Mouse (Mus musculus) myocyte (in vitro differentiated cells): ENCODE results near the gene Agr3. TPM values are rescaled to one million over a fixed set of nuclear protein-coding genes. Genes with fewer than 3 reads are reported as not detected.

Experiments used
- H3K27me3 ChIP-seq: one replicate; pipeline ENCODE4 v1.6.1; 2011; ENCODE audit not compliant: control insufficient read depth, insufficient read depth, insufficient read length
- H3K36me3 ChIP-seq: one replicate; pipeline ENCODE4 v1.6.1; 2011; ENCODE audit not compliant: control insufficient read depth, insufficient read depth
- H3K4me2 ChIP-seq: one replicate; pipeline ENCODE4 v1.6.1; 2011; ENCODE audit warnings: low read depth, control low read depth
- H3K4me3 ChIP-seq: one replicate; pipeline ENCODE4 v1.5.1; 2011; ENCODE audit warnings: mild to moderate bottlenecking, control low read depth, moderate library complexity
- H3K79me2 ChIP-seq: one replicate; pipeline ENCODE4 v1.6.1; 2011; ENCODE audit not compliant: control insufficient read depth, insufficient read depth
- H3ac ChIP-seq: one replicate; pipeline ENCODE4 v1.6.1; 2011; ENCODE audit not compliant: control insufficient read depth, insufficient read length
- CEBPB ChIP-seq: IDR thresholded peaks from 2 replicates; pipeline ENCODE4 v1.6.1; 2011; ENCODE audit warnings: mild to moderate bottlenecking, moderate library complexity; ENCODE audit not compliant: poor library complexity, insufficient read depth, severe bottlenecking
- E2F4 ChIP-seq: IDR thresholded peaks from one replicate; pipeline ENCODE4 v1.6.1; 2011; ENCODE audit warnings: mild to moderate bottlenecking, control low read depth, moderate library complexity; ENCODE audit not compliant: insufficient read depth
- MAX ChIP-seq: IDR thresholded peaks from one replicate; pipeline ENCODE4 v1.6.1; 2011; ENCODE audit warnings: low read depth, mild to moderate bottlenecking, control low read depth
- MYOD1 ChIP-seq, 3 experiments: IDR thresholded peaks; one replicate each; pipeline ENCODE4 v1.6.1; 2011; ENCODE audit warnings: control low read depth in 2 of 3, low read depth in 2 of 3, mild to moderate bottlenecking in 2 of 3, moderate library complexity in 1 of 3; ENCODE audit not compliant: insufficient read length in 2 of 3, control insufficient read depth in 1 of 3
- MYOG ChIP-seq, 3 experiments: IDR thresholded peaks; one replicate each; pipeline ENCODE4 v1.6.1; 2011; ENCODE audit warnings: control low read depth in 2 of 3, low read depth in 2 of 3, mild to moderate bottlenecking in 2 of 3; ENCODE audit not compliant: insufficient read length in 2 of 3, control insufficient read depth in 1 of 3, insufficient read depth in 1 of 3
- POLR2A ChIP-seq: IDR thresholded peaks from one replicate; pipeline ENCODE4 v1.6.1; 2011; ENCODE audit warnings: low read depth, mild to moderate bottlenecking, control low read depth, moderate library complexity; ENCODE audit not compliant: insufficient read length
- POLR2AphosphoS2 ChIP-seq: IDR thresholded peaks from one replicate; pipeline ENCODE4 v1.6.1; 2011; ENCODE audit warnings: low read depth, control low read depth; ENCODE audit not compliant: insufficient read length
- REST ChIP-seq: IDR thresholded peaks from one replicate; pipeline ENCODE4 v1.6.1; 2011; ENCODE audit warnings: mild to moderate bottlenecking, control low read depth, moderate library complexity; ENCODE audit not compliant: insufficient read depth, insufficient read length
- SRF ChIP-seq: IDR thresholded peaks from one replicate; pipeline ENCODE4 v1.6.1; 2011; ENCODE audit warnings: low read depth; ENCODE audit not compliant: control insufficient read depth, insufficient read length
- TCF12 ChIP-seq: IDR thresholded peaks from one replicate; pipeline ENCODE4 v1.6.1; 2011; ENCODE audit warnings: mild to moderate bottlenecking, control low read depth; ENCODE audit not compliant: poor library complexity, insufficient read depth, severe bottlenecking
- TCF3 ChIP-seq: IDR thresholded peaks from one replicate; pipeline ENCODE4 v1.6.1; 2011; ENCODE audit warnings: low read depth, control low read depth; ENCODE audit not compliant: insufficient read length
- USF1 ChIP-seq: IDR thresholded peaks from one replicate; pipeline ENCODE4 v1.6.1; 2011; ENCODE audit warnings: low read depth, mild to moderate bottlenecking, control low read depth, moderate library complexity
- polyA plus RNA-seq: library from polyadenylated mRNA; unstranded; fragments of >200 nt; fragmentation: generic; extraction: Trizol; gene quantifications from one replicate; pipeline ENCODE4 v1.2.1, GENCODE M21; 2012; ENCODE audit warnings: missing spikeins

Gene Agr3
- polyA plus RNA-seq, 1 experiment, result not detected

GRCm38 (mm10) chr12:35894304-35894900 is 31.0 kb upstream of the Agr3 start:
- no peaks in the 10 kb centered on the region for H3K27me3 ChIP-seq
- H3K4me3 ChIP-seq, result no peak overlapping the region
- no peak overlapping the region for H3ac ChIP-seq
- no peak for TF ChIP-seq TCF12
- TF ChIP-seq E2F4, result no peak
- TF ChIP-seq MYOG (IDR thresholded peaks at IDR 0.05; ENCODE audit: control insufficient read depth in 1 of 3, insufficient read depth in 1 of 3, insufficient read length in 2 of 3, low read depth in 2 of 3), result no peak
- no peak for TF ChIP-seq TCF3
- TF ChIP-seq MYOD1 (IDR thresholded peaks at IDR 0.05; ENCODE audit: control insufficient read depth in 1 of 3, insufficient read length in 2 of 3, low read depth in 2 of 3), result no peak
- TF ChIP-seq MAX, result no peak
- TF ChIP-seq REST, result no peak
- no peak for TF ChIP-seq CEBPB
- TF ChIP-seq SRF, result no peak
- TF ChIP-seq USF1, result no peak
- TF ChIP-seq POLR2AphosphoS2, result no peak
- TF ChIP-seq POLR2A, result no peak
- no peaks in the 10 kb centered on the region for H3K36me3 ChIP-seq
- H3K79me2 ChIP-seq, result no peaks in the 10 kb centered on the region
- no peak overlapping the region for H3K4me2 ChIP-seq

GRCm38 (mm10) chr12:35895875-35896763 is 29.3 kb upstream of the Agr3 start:
- no peak for TF ChIP-seq MYOD1 (IDR thresholded peaks at IDR 0.05; ENCODE audit: control insufficient read depth in 1 of 3, insufficient read length in 2 of 3, low read depth in 2 of 3)
- TF ChIP-seq MYOG (IDR thresholded peaks at IDR 0.05; ENCODE audit: control insufficient read depth in 1 of 3, insufficient read depth in 1 of 3, insufficient read length in 2 of 3, low read depth in 2 of 3), result no peak
- TF ChIP-seq TCF3, result no peak
- no peak for TF ChIP-seq TCF12
- TF ChIP-seq SRF, result no peak
- no peak for TF ChIP-seq CEBPB
- no peak for TF ChIP-seq POLR2A
- no peak for TF ChIP-seq E2F4
- no peak for TF ChIP-seq MAX
- no peak for TF ChIP-seq POLR2AphosphoS2
- TF ChIP-seq REST, result no peak
- no peak for TF ChIP-seq USF1
- Histone ChIP-seq H3ac (no peak overlapping the region), H3K4me2 (peak overlapping the region; percentile 46), H3K79me2 (no peaks in the 10 kb centered on the region), H3K36me3 (no peaks in the 10 kb centered on the region), H3K4me3 (no peak overlapping the region), H3K27me3 (no peaks in the 10 kb centered on the region)

- Histone ChIP-seq H3K4me3 (no peak overlapping the region), H3K4me2 (peak overlapping the region; percentile 46), H3K36me3 (no peaks in the 10 kb centered on the region), H3ac (no peak overlapping the region), H3K27me3 (no peaks in the 10 kb centered on the region), H3K79me2 (no peaks in the 10 kb centered on the region)
- TF ChIP-seq REST (no peak), USF1 (no peak), TCF3 (no peak), TCF12 (no peak)
Measured at GRCm38 (mm10) chr12:35896764-35897282, 28.6 kb upstream of the Agr3 start.

GRCm38 (mm10) chr12:35910632-35911031 is 14.8 kb upstream of the Agr3 start:
- Histone ChIP-seq H3K79me2 (no peaks in the 10 kb centered on the region), H3K4me2 (no peak overlapping the region), H3K4me3 (no peak overlapping the region), H3K27me3 (no peaks in the 10 kb centered on the region), H3ac (no peak overlapping the region), H3K36me3 (no peaks in the 10 kb centered on the region)
- no peak for TF ChIP-seq REST
- TF ChIP-seq CEBPB, result no peak
- TF ChIP-seq TCF3, result no peak
- TF ChIP-seq MYOG (IDR thresholded peaks at IDR 0.05; ENCODE audit: control insufficient read depth in 1 of 3, insufficient read depth in 1 of 3, insufficient read length in 2 of 3, low read depth in 2 of 3), result no peak
- no peak for TF ChIP-seq MAX
- TF ChIP-seq E2F4, result no peak
- no peak for TF ChIP-seq SRF
- TF ChIP-seq MYOD1 (IDR thresholded peaks at IDR 0.05; ENCODE audit: control insufficient read depth in 1 of 3, insufficient read length in 2 of 3, low read depth in 2 of 3), result no peak
- TF ChIP-seq POLR2A, result no peak
- TF ChIP-seq USF1, result no peak
- TF ChIP-seq POLR2AphosphoS2, result no peak
- no peak for TF ChIP-seq TCF12
